Mouse (Mus musculus): ENCODE results near the gene Them7. TPM values are rescaled to one million over a fixed set of nuclear protein-coding genes. Genes with fewer than 3 reads are reported as not detected.

Gene Them7
- total and polyA plus RNA-seq, 3 experiments: not detected

- peaks cover 3 to 24% of the 10 kb centered on the region in 2 experiments; a peak in 3 of 4 replicates for H3K4me1 ChIP-seq (ENCODE audit: control insufficient read depth in 1 of 2, insufficient read depth in 2 of 2, low read length in 2 of 2)
- TF ChIP-seq NRF1 (IDR thresholded peaks at IDR 0.05; ENCODE audit: insufficient read depth, low read depth, low read length, poor library complexity, severe bottlenecking) (no peak; the same call in 1 of the 2 replicates), GABPA (IDR thresholded peaks at IDR 0.05; ENCODE audit: low read depth, low read length) (no peak), MYC (IDR thresholded peaks at IDR 0.05; ENCODE audit: low read depth, low read length) (no peak), HCFC1 (IDR thresholded peaks at IDR 0.05; ENCODE audit: low read depth, low read length) (peak; percentile 57; the same call in 1 of the 2 replicates), GATA1 (IDR thresholded peaks at IDR 0.05; ENCODE audit: low read depth, low read length) (peak; percentile 72), RAD21 (IDR thresholded peaks at IDR 0.05; ENCODE audit: low read depth, low read length) (no peak), CTCF (IDR thresholded peaks at IDR 0.05 in 2 of 3, conservative IDR thresholded peaks at IDR 0.05 in 1 of 3; ENCODE audit: control insufficient read depth in 1 of 3, insufficient read depth in 1 of 3, low read depth in 2 of 3, low read length in 3 of 3, poor library complexity in 1 of 3, severe bottlenecking in 1 of 3) (no peak), RCOR1 (IDR thresholded peaks at IDR 0.05; ENCODE audit: low read depth, low read length) (peak; percentile 43), CHD2 (IDR thresholded peaks at IDR 0.05; ENCODE audit: low read length) (no peak), CHD1 (IDR thresholded peaks at IDR 0.05; ENCODE audit: low read depth, low read length) (no peak), MAX (IDR thresholded peaks at IDR 0.05; ENCODE audit: low read length) (peak; percentile 27; the same call in 1 of the 2 replicates), MEF2A (IDR thresholded peaks at IDR 0.05; ENCODE audit: extremely low read depth, insufficient replicate concordance, low read depth, low read length, poor library complexity, severe bottlenecking) (no peak), TCF12 (IDR thresholded peaks at IDR 0.05; ENCODE audit: low read depth, low read length) (peak; percentile 81), USF2 (IDR thresholded peaks at IDR 0.05; ENCODE audit: borderline replicate concordance in 1 of 2, insufficient read depth in 1 of 2, low read depth in 1 of 2, low read length in 2 of 2) (no peak), POLR2AphosphoS2 (IDR thresholded peaks at IDR 0.05; ENCODE audit: low read length) (0 out of 2 replicates have a peak, but pooled peaks have one; percentile 35), ELF1 (IDR thresholded peaks at IDR 0.05; ENCODE audit: low read depth, low read length) (no peak), TBP (IDR thresholded peaks at IDR 0.05; ENCODE audit: low read depth, low read length) (no peak), MAZ (IDR thresholded peaks at IDR 0.05; ENCODE audit: low read depth, low read length) (peak; percentile 79), MYB (IDR thresholded peaks at IDR 0.05; ENCODE audit: low read depth, low read length) (no peak), ZKSCAN1 (IDR thresholded peaks at IDR 0.05; ENCODE audit: low read depth, low read length) (no peak), MXI1 (IDR thresholded peaks at IDR 0.05; ENCODE audit: low read depth, low read length) (peak; percentile 70; the same call in 1 of the 2 replicates), E2F4 (IDR thresholded peaks at IDR 0.05; ENCODE audit: borderline replicate concordance, low read depth, low read length) (no peak), ZNF384 (IDR thresholded peaks at IDR 0.05; ENCODE audit: low read depth, low read length) (no peak), ZMIZ1 (IDR thresholded peaks at IDR 0.05; ENCODE audit: low read depth, low read length) (0 out of 2 replicates have a peak, but pooled peaks have one; percentile 62), TAL1 (IDR thresholded peaks at IDR 0.05; ENCODE audit: low read length) (peak; percentile 84), ZC3H11A (IDR thresholded peaks at IDR 0.05; ENCODE audit: low read depth, low read length) (no peak), ETS1 (IDR thresholded peaks at IDR 0.05; ENCODE audit: low read depth, low read length) (peak; percentile 96), USF1 (IDR thresholded peaks at IDR 0.05; ENCODE audit: low read depth, low read length) (no peak), UBTF (IDR thresholded peaks at IDR 0.05; ENCODE audit: borderline replicate concordance, insufficient read depth, low read depth, low read length) (no peak), POLR2AphosphoS5 (IDR thresholded peaks at IDR 0.05; ENCODE audit: borderline replicate concordance, low read depth, low read length) (no peak), JUND (IDR thresholded peaks at IDR 0.05; ENCODE audit: low read depth, low read length) (no peak), NELFE (IDR thresholded peaks at IDR 0.05; ENCODE audit: low read depth, low read length) (peak; percentile 70), SMC3 (IDR thresholded peaks at IDR 0.05; ENCODE audit: low read depth, low read length) (no peak), BHLHE40 (IDR thresholded peaks at IDR 0.05; ENCODE audit: borderline replicate concordance, low read depth, low read length) (0 out of 2 replicates have a peak, but pooled peaks have one; percentile 18), KAT2A (conservative IDR thresholded peaks at IDR 0.05; ENCODE audit: low read depth, low read length) (no peak; the same call in 1 of the 2 replicates)
Observed at GRCm38 (mm10) chr2:105399085-105399891, 175.2 kb downstream of the Them7 start, which contains the start of gene Rcn1. Gene Rcn1, minus strand, starts transcription at chr2:105399319.

More at GRCm38 (mm10) chr2:105399085-105399891, 175.2 kb downstream of the Them7 start, which contains the start of gene Rcn1:
- DNase-seq (ENCODE audit: low read depth, low spot score): peak; percentile 96
- Histone ChIP-seq H3K36me3 (ENCODE audit: control insufficient read depth in 1 of 2, insufficient read depth in 2 of 2, low read length in 2 of 2) (peaks cover 1 to 14% of the 10 kb centered on the region in 2 experiments; a peak in 3 of 4 replicates), H3K27ac (ENCODE audit: control insufficient read depth, low read depth, low read length) (peak within 1 kb of the TSS; percentile 91), H3K9ac (ENCODE audit: control insufficient read depth, low read depth, low read length, poor library complexity, severe bottlenecking) (peak within 1 kb of the TSS; percentile 81), H3K4me3 (ENCODE audit: control insufficient read depth in 1 of 2, insufficient read depth in 1 of 2, low read depth in 2 of 2, low read length in 2 of 2) (peak within 1 kb of the TSS; percentile 71 to 78), H3K9me3 (replicated peaks; ENCODE audit: insufficient read depth, low read length) (no peaks in the 10 kb centered on the region), H3K27me3 (ENCODE audit: control insufficient read depth in 1 of 2, insufficient read depth in 2 of 2, low read length in 2 of 2) (no peaks in the 10 kb centered on the region; a peak in 1 of 4 replicates), H3K79me2 (ENCODE audit: control insufficient read depth, insufficient read depth, low read length, poor library complexity) (peaks cover 28% of the 10 kb centered on the region)
